Mouse (Mus musculus) myocyte (in vitro differentiated cells): ENCODE measurements around the gene Als2cl. TPM values are rescaled to one million over a fixed set of nuclear protein-coding genes. Genes with fewer than 3 reads are reported as not detected.

ENCODE experiments used
- H3K27me3 ChIP-seq: one replicate; pipeline ENCODE4 v1.6.1; 2011; ENCODE audit not compliant: control insufficient read depth, insufficient read depth, insufficient read length
- H3K36me3 ChIP-seq: one replicate; pipeline ENCODE4 v1.6.1; 2011; ENCODE audit not compliant: control insufficient read depth, insufficient read depth
- H3K4me2 ChIP-seq: one replicate; pipeline ENCODE4 v1.6.1; 2011; ENCODE audit warnings: low read depth, control low read depth
- H3K4me3 ChIP-seq: one replicate; pipeline ENCODE4 v1.5.1; 2011; ENCODE audit warnings: mild to moderate bottlenecking, control low read depth, moderate library complexity
- H3K79me2 ChIP-seq: one replicate; pipeline ENCODE4 v1.6.1; 2011; ENCODE audit not compliant: control insufficient read depth, insufficient read depth
- H3ac ChIP-seq: one replicate; pipeline ENCODE4 v1.6.1; 2011; ENCODE audit not compliant: control insufficient read depth, insufficient read length
- CEBPB ChIP-seq: IDR thresholded peaks from 2 replicates; pipeline ENCODE4 v1.6.1; 2011; ENCODE audit warnings: mild to moderate bottlenecking, moderate library complexity; ENCODE audit not compliant: poor library complexity, insufficient read depth, severe bottlenecking
- E2F4 ChIP-seq: IDR thresholded peaks from one replicate; pipeline ENCODE4 v1.6.1; 2011; ENCODE audit warnings: mild to moderate bottlenecking, control low read depth, moderate library complexity; ENCODE audit not compliant: insufficient read depth
- MAX ChIP-seq: IDR thresholded peaks from one replicate; pipeline ENCODE4 v1.6.1; 2011; ENCODE audit warnings: low read depth, mild to moderate bottlenecking, control low read depth
- MYOD1 ChIP-seq, 3 experiments: IDR thresholded peaks; one replicate each; pipeline ENCODE4 v1.6.1; 2011; ENCODE audit warnings: control low read depth in 2 of 3, low read depth in 2 of 3, mild to moderate bottlenecking in 2 of 3, moderate library complexity in 1 of 3; ENCODE audit not compliant: insufficient read length in 2 of 3, control insufficient read depth in 1 of 3
- MYOG ChIP-seq, 3 experiments: IDR thresholded peaks; one replicate each; pipeline ENCODE4 v1.6.1; 2011; ENCODE audit warnings: control low read depth in 2 of 3, low read depth in 2 of 3, mild to moderate bottlenecking in 2 of 3; ENCODE audit not compliant: insufficient read length in 2 of 3, control insufficient read depth in 1 of 3, insufficient read depth in 1 of 3
- POLR2A ChIP-seq: IDR thresholded peaks from one replicate; pipeline ENCODE4 v1.6.1; 2011; ENCODE audit warnings: low read depth, mild to moderate bottlenecking, control low read depth, moderate library complexity; ENCODE audit not compliant: insufficient read length
- POLR2AphosphoS2 ChIP-seq: IDR thresholded peaks from one replicate; pipeline ENCODE4 v1.6.1; 2011; ENCODE audit warnings: low read depth, control low read depth; ENCODE audit not compliant: insufficient read length
- REST ChIP-seq: IDR thresholded peaks from one replicate; pipeline ENCODE4 v1.6.1; 2011; ENCODE audit warnings: mild to moderate bottlenecking, control low read depth, moderate library complexity; ENCODE audit not compliant: insufficient read depth, insufficient read length
- SRF ChIP-seq: IDR thresholded peaks from one replicate; pipeline ENCODE4 v1.6.1; 2011; ENCODE audit warnings: low read depth; ENCODE audit not compliant: control insufficient read depth, insufficient read length
- TCF12 ChIP-seq: IDR thresholded peaks from one replicate; pipeline ENCODE4 v1.6.1; 2011; ENCODE audit warnings: mild to moderate bottlenecking, control low read depth; ENCODE audit not compliant: poor library complexity, insufficient read depth, severe bottlenecking
- TCF3 ChIP-seq: IDR thresholded peaks from one replicate; pipeline ENCODE4 v1.6.1; 2011; ENCODE audit warnings: low read depth, control low read depth; ENCODE audit not compliant: insufficient read length
- USF1 ChIP-seq: IDR thresholded peaks from one replicate; pipeline ENCODE4 v1.6.1; 2011; ENCODE audit warnings: low read depth, mild to moderate bottlenecking, control low read depth, moderate library complexity
- polyA plus RNA-seq: library from polyadenylated mRNA; unstranded; fragments of >200 nt; fragmentation: generic; extraction: Trizol; gene quantifications from one replicate; pipeline ENCODE4 v1.2.1, GENCODE M21; 2012; ENCODE audit warnings: missing spikeins

Gene Als2cl
- polyA plus RNA-seq, 1 experiment: 2.5 TPM

DNA sequence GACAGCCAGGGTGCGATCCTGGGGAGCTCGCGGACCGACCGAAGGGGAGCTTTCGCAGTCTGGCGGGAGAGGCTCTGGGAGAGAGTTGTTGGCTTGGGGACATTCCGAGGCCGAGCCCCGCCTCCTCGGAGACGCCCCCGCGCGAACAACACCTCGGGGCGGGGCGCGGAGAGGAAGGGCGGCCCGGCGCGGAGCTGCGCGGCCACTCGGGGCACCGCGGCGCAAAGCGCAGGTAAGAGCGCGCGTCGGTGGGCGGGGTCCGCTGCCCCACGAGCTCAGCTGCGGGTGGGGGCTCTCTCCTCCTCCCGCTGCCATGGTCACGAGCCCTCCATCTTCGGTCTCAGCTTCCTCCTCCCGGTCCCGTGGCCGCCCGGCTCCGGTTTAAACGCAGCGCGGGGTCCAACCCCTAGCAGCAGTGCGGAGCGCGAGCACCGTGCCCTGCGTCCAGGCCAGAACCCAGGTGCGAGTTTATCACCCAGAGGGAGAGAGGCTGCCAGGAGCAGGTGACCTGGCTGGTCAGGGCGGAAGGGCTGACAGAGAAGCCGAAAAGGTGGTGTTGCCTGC, 410 bp downstream of the Als2cl start, which contains the start of gene Tmie:
Gene Tmie (minus strand): TSS at position 116 of the 564 bp plus-strand sequence.
- H3K79me2 ChIP-seq: no peaks in the 10 kb centered on the region
- no peak for TF ChIP-seq POLR2AphosphoS2
- no peak for TF ChIP-seq MYOG (IDR thresholded peaks at IDR 0.05; ENCODE audit: control insufficient read depth in 1 of 3, insufficient read depth in 1 of 3, insufficient read length in 2 of 3, low read depth in 2 of 3)
- TF ChIP-seq POLR2A: no peak
- TF ChIP-seq TCF12: no peak
- TF ChIP-seq TCF3: no peak
- TF ChIP-seq E2F4: no peak
- no peak for TF ChIP-seq SRF
- no peak for TF ChIP-seq CEBPB
- no peak for TF ChIP-seq MYOD1 (IDR thresholded peaks at IDR 0.05; ENCODE audit: control insufficient read depth in 1 of 3, insufficient read length in 2 of 3, low read depth in 2 of 3)
- no peak for TF ChIP-seq MAX
- no peak for TF ChIP-seq USF1
- TF ChIP-seq REST: no peak
- H3K27me3 ChIP-seq: peaks cover 12% of the 10 kb centered on the region
- no peaks in the 10 kb centered on the region for H3K36me3 ChIP-seq
- H3K4me2 ChIP-seq: peak within 1 kb of the TSS; percentile 77
- H3K4me3 ChIP-seq: no peak within 1 kb of the TSS
- no peak within 1 kb of the TSS for H3ac ChIP-seq

DNA sequence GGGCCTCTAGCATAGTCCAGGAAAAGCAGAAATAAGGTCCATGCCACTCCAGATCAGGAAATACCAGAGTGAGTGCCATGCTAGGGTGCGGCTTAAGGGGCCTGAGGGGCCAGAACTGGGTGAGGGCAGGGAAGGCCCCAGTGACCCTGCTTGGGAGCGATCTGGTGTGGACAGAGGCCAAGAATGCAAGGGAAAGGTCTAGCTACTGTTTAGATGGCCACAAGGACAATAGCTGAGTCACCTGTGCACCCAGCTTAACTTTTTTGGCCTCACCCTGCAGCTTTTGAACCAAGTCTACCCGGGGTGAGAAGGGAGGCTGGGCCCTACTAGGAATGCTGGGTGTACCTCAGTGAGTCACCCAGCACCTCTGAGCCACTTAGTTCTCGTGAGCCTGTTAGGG, 1.1 kb downstream of the Als2cl start:
- TF ChIP-seq MYOD1 (IDR thresholded peaks at IDR 0.05; ENCODE audit: control insufficient read depth in 1 of 3, insufficient read length in 2 of 3, low read depth in 2 of 3): no peak
- H3K36me3 ChIP-seq: no peaks in the 10 kb centered on the region
- no peaks in the 10 kb centered on the region for H3K79me2 ChIP-seq
- no peak overlapping the region for H3ac ChIP-seq
- H3K27me3 ChIP-seq: peaks cover 12% of the 10 kb centered on the region
- peak overlapping the region; percentile 77 for H3K4me2 ChIP-seq
- H3K4me3 ChIP-seq: no peak overlapping the region

DNA sequence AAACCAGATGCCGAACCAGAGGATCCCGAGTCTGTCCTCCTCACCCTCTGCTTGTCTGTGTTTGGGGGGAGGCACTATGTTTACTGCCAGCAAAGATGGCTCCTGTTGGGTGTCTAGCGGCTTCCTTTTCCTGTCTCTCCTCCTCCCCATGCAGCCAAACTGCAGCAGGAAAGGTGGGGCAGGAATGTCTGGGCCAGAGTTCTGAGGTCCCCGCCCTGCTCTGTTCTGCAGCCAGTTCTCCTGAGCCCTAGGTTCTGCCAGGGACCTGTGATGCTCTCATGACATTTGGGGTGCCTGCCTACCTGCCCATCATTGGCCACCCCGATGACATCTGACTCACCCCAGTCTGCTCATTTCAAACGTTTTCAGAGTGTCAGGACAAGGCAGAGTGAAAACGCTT, 2.3 kb downstream of the Als2cl start:
- no peak overlapping the region for H3K4me3 ChIP-seq
- H3K27me3 ChIP-seq: peaks cover 12% of the 10 kb centered on the region
- no peak overlapping the region for H3ac ChIP-seq
- H3K36me3 ChIP-seq: no peaks in the 10 kb centered on the region
- H3K4me2 ChIP-seq: no peak overlapping the region
- no peaks in the 10 kb centered on the region for H3K79me2 ChIP-seq
- TF ChIP-seq TCF3: no peak
- no peak for TF ChIP-seq TCF12
- TF ChIP-seq E2F4: no peak
- no peak for TF ChIP-seq MAX

DNA sequence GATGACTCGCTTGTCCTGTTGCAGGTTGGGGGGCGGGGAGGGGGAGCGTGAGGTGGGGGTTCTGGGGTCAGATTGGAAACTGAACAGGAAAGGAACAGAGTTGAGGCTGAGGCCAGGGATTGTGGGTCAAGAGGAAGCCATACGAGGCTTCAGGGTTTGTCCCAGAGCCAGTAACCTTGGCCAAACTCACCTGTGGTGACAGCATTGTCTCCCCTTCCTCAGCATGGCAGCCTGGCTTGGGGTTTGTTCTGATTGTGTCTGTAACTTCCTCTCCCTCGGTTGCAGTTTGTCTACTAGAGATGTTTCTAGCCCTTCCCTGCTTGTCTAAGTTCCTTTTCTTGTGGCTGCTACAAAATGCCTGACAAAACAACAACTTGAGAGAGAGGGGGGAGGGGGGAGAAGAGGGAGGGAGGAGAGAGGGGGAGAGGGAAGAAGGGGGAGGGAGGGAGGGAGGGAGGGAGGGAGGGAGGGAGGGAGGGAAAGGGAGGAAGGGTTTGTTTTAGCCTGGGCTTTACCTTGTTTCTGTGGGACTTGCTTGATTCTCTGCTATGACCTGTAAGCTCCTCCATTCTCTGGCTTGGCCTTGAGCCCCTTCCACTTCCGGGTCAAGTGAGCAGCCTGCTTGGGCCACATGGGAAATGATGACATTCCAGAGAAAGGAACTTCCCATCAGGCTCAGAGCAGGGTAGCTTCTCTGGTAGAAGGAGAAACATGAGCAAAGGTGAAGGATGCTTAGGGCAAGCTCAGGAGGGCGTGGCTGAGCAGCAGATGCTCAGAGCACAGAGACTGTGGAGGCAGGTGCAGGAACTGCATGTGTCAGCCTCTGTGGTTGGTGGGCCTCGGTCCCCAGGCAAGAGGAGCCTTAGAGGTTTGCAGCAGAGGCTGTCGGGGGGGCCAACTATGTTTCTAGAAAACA, 8.0 kb downstream of the Als2cl start:
- Histone ChIP-seq H3K4me3 (no peak overlapping the region), H3K79me2 (no peaks in the 10 kb centered on the region), H3K4me2 (no peak overlapping the region), H3K27me3 (no peaks in the 10 kb centered on the region), H3K36me3 (no peaks in the 10 kb centered on the region), H3ac (no peak overlapping the region)
- TF ChIP-seq POLR2A: no peak
- peak; percentile 36 for TF ChIP-seq USF1

DNA sequence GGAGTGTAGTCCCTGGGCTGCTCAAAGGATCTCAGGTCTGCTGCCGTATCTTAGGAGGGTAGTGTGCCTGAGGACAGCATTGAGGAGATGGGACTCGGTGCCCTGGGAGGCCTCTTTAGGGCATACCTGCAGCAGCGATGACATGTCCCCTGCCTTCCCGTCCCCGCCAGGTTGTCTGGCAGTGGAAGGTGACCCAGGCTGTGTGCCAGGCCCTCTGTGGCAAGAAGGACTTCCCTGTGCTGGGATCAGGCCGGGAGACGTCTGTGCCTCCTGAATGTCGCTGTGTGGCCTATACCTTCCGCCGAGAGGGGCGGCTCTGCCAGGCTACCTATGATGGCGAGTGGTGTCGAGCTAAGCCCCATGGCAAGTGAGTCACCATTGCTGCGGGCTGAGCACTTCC, 9.3 kb downstream of the Als2cl start:
- Histone ChIP-seq H3K27me3 (no peaks in the 10 kb centered on the region), H3K4me2 (no peak overlapping the region), H3K79me2 (no peaks in the 10 kb centered on the region), H3K4me3 (no peak overlapping the region), H3K36me3 (no peaks in the 10 kb centered on the region), H3ac (no peak overlapping the region)
- TF ChIP-seq TCF12: no peak
- no peak for TF ChIP-seq SRF
- TF ChIP-seq MYOD1 (IDR thresholded peaks at IDR 0.05; ENCODE audit: control insufficient read depth in 1 of 3, insufficient read length in 2 of 3, low read depth in 2 of 3): no peak
- TF ChIP-seq TCF3: no peak
- no peak for TF ChIP-seq MAX
- no peak for TF ChIP-seq CEBPB
